Mouse (Mus musculus): ENCODE results near the gene Gm19426. TPM values are rescaled to one million over a fixed set of nuclear protein-coding genes. Genes with fewer than 3 reads are reported as not detected.

Gene Gm19426
- polyA plus RNA-seq, 1 experiment from 2014 or later: 8.5 TPM

DNA sequence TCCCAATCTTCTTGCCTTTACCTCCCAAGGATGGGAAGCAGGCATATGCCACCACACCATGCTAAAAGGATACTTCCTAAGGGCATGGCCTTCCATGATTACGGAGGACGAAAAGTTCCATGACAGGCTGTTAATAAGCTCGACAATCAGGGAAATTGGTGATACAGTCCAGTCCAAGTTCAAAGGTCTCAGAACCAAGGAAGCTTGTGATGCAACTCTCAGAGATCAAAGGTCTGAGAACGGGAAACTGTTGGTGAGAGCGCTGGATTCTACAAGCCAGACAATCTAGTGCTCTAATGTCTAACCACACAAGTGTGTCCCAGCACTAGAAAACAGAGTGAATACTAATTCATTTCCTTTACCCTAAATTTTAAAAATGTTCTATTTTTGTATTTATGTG is 12.8 kb upstream of the Gm19426 start:
- Histone ChIP-seq H3K36me3 (no peaks in the 10 kb centered on the region), H3K27ac (ENCODE audit: poor library complexity, severe bottlenecking) (no peak overlapping the region), H3K9ac (no peak overlapping the region), H3K27me3 (replicated peaks) (no peaks in the 10 kb centered on the region), H3K4me1 (replicated peaks) (no peaks in the 10 kb centered on the region), H3K4me3 (no peak overlapping the region), H3K4me2 (no peak overlapping the region), H3K9me3 (replicated peaks) (no peaks in the 10 kb centered on the region)
- WGBS: 66% methylated on average over 5 of the region's 5 CpGs
- ATAC-seq (ENCODE audit: insufficient number of reproducible peaks, low FRiP score): no peak

DNA sequence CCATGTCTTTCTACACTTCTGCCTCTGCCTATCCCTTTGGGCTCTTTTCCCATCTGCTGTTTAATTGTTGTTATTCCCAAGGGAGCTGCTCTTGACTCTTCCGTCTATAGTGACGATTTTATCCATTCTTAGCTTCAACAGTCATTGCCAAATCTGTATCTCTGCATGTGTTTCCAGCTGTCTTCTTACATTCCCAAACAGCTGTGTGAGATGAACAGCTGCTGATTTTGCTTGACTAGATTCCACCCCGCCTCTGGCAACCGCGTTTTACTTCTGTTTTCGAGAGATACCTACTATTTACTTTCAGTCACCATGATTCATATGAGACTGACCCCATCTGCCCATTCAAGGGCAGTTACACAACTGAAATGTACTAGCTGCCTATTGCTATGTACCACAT is 6.7 kb upstream of the Gm19426 start:
- H3K4me2 ChIP-seq: no peak overlapping the region
- H3K9ac ChIP-seq: no peak overlapping the region
- no peak overlapping the region for H3K27ac ChIP-seq (ENCODE audit: poor library complexity, severe bottlenecking)
- no peak overlapping the region for H3K4me3 ChIP-seq
- WGBS: 71% methylated on average over 6 of the region's 6 CpGs
- no peak for ATAC-seq (ENCODE audit: insufficient number of reproducible peaks, low FRiP score)
- H3K4me1 ChIP-seq (replicated peaks): no peaks in the 10 kb centered on the region
- no peaks in the 10 kb centered on the region for H3K9me3 ChIP-seq (replicated peaks)
- H3K27me3 ChIP-seq (replicated peaks): no peaks in the 10 kb centered on the region
- no peaks in the 10 kb centered on the region for H3K36me3 ChIP-seq

DNA sequence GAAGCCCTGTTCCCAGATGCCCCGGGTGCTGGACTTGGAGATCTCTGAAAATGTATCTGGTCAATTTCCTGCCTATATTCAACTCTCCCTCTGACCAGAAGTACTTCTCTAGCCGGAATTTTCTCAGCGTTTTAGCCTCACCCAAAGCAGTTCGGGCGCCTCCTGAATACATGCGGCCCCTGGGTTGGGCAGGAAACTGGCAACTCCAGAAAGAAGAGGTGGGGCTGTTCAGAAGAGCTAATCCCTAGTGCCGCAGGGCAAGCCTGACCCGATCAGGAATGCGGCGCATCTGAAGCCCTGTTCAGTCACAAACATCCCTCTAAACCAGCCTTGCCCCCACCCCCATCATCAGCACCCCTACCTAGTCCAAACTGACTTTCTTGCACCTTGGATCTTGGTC is 671 bp upstream of the Gm19426 start:
- WGBS: 2% methylated on average over 10 of the region's 10 CpGs
- H3K36me3 ChIP-seq: peaks cover 13% of the 10 kb centered on the region
- peak overlapping the region; percentile 100 for H3K27ac ChIP-seq (ENCODE audit: poor library complexity, severe bottlenecking)
- H3K9ac ChIP-seq: peak overlapping the region; percentile 64
- no peaks in the 10 kb centered on the region for H3K9me3 ChIP-seq (replicated peaks)
- peaks cover 36% of the 10 kb centered on the region for H3K4me1 ChIP-seq (replicated peaks)
- ATAC-seq (ENCODE audit: insufficient number of reproducible peaks, low FRiP score): peak; percentile 49; the same call in 1 of the 2 replicates
- no peaks in the 10 kb centered on the region for H3K27me3 ChIP-seq (replicated peaks)
- H3K4me3 ChIP-seq: peak overlapping the region; percentile 93
- H3K4me2 ChIP-seq: peak overlapping the region; percentile 86

DNA sequence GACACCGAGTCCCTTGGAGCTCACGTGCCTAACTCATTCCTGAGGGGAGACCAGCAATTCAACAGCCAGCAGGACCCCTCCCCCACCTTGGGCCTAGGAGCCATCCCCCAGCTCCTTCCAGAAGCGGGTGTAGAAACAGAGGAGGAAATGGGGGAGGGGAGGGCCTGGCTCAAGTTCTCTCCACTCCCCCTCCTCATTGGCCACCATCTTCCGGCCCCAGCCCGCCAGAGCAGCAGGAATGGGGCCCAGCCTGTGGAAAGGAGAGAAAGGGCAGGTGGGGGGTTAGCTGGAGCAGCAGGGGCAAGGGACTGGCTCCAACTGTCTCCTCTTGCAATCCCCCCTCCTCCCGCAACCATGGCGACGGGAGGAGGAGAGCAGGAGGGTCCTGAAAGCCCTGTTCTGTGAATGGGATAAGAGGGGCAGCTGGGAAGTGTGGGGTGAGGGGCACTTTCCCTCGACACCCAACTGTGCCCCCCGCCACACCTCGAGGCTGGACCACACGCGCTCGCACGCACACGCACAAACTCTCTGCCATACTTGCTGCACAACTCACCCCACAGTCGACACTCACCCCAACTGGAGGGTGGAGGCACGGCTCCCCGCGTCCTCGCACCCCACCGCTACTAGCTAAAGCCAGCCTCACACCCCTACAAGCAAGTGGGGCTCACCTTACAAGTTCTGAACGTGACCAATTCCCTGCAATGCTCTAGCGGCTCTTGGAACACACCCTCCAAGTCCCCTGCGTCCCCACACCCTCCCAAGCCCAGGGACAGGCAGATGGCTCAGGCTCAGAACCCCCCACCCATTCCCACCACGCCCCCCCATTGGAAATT is 788 bp downstream of the Gm19426 start:
- Histone ChIP-seq H3K4me2 (peak overlapping the region; percentile 86), H3K27ac (ENCODE audit: poor library complexity, severe bottlenecking) (peak overlapping the region; percentile 100), H3K9ac (peak overlapping the region; percentile 99), H3K4me1 (replicated peaks) (peaks cover 50% of the 10 kb centered on the region), H3K27me3 (replicated peaks) (no peaks in the 10 kb centered on the region), H3K36me3 (peaks cover 13% of the 10 kb centered on the region), H3K9me3 (replicated peaks) (no peaks in the 10 kb centered on the region), H3K4me3 (peak overlapping the region; percentile 93)
- peak; percentile 70 for ATAC-seq (ENCODE audit: insufficient number of reproducible peaks, low FRiP score)
- WGBS: under 1% methylated on average over 24 of the region's 26 CpGs

DNA sequence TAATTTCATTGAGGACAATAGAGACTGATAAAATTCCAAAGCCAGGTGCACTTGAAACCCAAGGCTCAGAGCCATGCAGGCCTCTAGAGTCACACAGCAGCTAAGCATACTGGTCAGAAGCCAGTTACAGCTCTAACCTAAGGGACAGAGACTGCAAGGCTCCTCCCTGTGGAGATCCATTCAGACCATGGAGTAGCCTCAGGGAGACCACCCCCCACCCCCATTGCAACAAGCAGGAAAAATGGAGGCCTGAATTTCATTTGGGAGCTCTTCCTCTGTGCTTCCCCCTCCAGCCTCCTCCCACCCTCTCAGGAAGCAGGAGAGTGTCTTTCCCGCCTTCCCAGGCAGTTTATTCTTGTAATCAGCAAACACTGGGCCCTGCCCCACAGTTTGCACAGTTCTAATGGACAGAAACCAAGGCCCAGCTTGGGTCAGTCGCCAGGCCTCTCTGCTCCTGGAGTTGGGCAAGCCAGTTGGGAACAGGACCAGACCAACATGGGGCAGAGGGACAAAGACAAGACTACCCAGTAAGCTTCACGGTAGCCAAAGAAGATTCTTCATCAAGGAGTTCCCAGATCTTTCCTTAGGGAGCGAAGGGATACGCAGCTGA is 1.5 kb downstream of the Gm19426 start:
- 7% methylated on average over 5 of the region's 5 CpGs for WGBS
- peak overlapping the region; percentile 100 for H3K27ac ChIP-seq (ENCODE audit: poor library complexity, severe bottlenecking)
- H3K4me3 ChIP-seq: peak overlapping the region; percentile 93
- H3K9ac ChIP-seq: peak overlapping the region; percentile 99
- H3K36me3 ChIP-seq: peaks cover 13% of the 10 kb centered on the region
- peaks cover 57% of the 10 kb centered on the region for H3K4me1 ChIP-seq (replicated peaks)
- H3K4me2 ChIP-seq: peak overlapping the region; percentile 86
- no peaks in the 10 kb centered on the region for H3K9me3 ChIP-seq (replicated peaks)
- H3K27me3 ChIP-seq (replicated peaks): no peaks in the 10 kb centered on the region
- ATAC-seq (ENCODE audit: insufficient number of reproducible peaks, low FRiP score): no peak

DNA sequence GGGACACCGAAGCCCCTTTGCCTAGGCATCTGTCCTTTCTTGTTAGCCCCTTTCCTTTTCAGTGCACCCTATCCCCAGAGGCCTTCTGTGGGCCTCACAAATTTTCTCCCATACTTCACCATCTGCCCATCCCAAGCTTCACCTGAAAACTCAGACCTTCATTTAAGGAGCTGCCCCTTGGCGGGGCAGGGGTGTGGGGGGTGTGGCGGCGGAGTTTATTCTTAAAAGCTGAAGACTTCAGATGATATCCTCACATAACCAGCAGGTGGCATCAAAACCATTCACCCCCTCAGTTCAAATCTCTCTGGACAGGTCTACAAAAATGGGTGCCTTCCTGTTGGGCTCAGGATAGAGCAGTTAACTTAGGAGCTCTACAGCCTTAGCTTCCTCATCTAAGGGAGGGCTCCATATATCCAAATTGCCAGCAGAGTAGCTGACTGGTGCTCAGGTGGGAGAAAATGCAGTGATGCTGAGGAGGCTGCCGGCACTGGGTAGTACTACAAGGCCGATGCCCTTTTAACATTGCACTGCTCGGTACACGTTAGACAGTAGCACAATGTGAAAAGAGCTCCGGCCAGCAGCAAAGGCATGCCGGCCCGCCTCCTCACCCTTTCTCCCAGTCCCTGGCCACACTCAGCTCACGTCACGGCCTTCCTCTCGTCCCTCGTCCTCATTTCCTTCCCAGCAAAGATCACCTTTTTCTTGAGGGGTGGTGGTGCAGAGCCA is 2.7 kb downstream of the Gm19426 start:
- peak overlapping the region; percentile 58 for H3K27ac ChIP-seq (ENCODE audit: poor library complexity, severe bottlenecking)
- H3K4me3 ChIP-seq: peak overlapping the region; percentile 20
- H3K4me2 ChIP-seq: peak overlapping the region; percentile 86
- H3K4me1 ChIP-seq (replicated peaks): peaks cover 68% of the 10 kb centered on the region
- 0 out of 2 replicates have a peak, but pooled peaks cover 3% of the 10 kb centered on the region for H3K27me3 ChIP-seq (replicated peaks)
- peaks cover 13% of the 10 kb centered on the region for H3K36me3 ChIP-seq
- no peak for ATAC-seq (ENCODE audit: insufficient number of reproducible peaks, low FRiP score)
- peak overlapping the region; percentile 99; the same call in 1 of the 2 replicates for H3K9ac ChIP-seq
- H3K9me3 ChIP-seq (replicated peaks): no peaks in the 10 kb centered on the region
- 75% methylated on average over 15 of the region's 15 CpGs for WGBS

DNA sequence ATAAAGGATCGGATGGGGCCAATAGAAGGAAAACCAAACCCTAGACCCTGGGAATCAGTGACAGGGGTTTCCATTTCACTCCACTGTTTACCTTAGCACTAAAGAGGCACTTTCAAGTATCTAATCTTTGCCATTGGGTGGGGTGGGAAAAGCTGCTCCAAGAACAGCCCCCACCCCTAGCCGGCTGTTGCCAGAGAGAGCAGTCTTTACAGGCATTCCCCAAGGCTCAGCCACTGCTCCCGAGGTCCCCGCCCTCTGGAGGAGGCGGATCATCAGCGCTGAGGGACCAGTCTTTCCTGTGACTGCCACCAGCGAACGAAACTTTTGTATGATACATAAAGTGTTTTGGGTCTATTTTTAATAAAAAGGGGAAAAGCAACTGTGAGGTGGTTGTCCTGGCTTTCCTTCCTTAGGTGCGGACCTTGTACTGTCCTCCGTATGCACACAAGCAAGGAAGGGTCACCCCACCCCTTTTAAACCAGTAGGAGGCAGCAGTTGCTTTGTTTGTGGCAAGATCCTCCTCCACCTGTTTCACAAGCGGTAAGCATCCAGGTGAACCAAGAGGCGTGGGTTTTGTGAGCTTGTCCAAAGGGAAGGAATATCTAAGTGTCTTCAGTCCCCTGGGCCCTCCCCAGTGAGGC is 5.1 kb downstream of the Gm19426 start:
- Histone ChIP-seq H3K9me3 (replicated peaks) (no peaks in the 10 kb centered on the region), H3K9ac (peak overlapping the region; percentile 44; the same call in 1 of the 2 replicates), H3K27ac (ENCODE audit: poor library complexity, severe bottlenecking) (peak overlapping the region; percentile 34), H3K4me3 (peak overlapping the region; percentile 10), H3K27me3 (replicated peaks) (0 out of 2 replicates have a peak, but pooled peaks cover 3% of the 10 kb centered on the region), H3K4me2 (peak overlapping the region; percentile 69), H3K36me3 (peaks cover 13% of the 10 kb centered on the region), H3K4me1 (replicated peaks) (peaks cover 83% of the 10 kb centered on the region)
- WGBS: 1% methylated on average over 12 of the region's 12 CpGs
- ATAC-seq (ENCODE audit: insufficient number of reproducible peaks, low FRiP score): 0 out of 2 replicates have a peak, but pooled peaks have one; percentile 19

DNA sequence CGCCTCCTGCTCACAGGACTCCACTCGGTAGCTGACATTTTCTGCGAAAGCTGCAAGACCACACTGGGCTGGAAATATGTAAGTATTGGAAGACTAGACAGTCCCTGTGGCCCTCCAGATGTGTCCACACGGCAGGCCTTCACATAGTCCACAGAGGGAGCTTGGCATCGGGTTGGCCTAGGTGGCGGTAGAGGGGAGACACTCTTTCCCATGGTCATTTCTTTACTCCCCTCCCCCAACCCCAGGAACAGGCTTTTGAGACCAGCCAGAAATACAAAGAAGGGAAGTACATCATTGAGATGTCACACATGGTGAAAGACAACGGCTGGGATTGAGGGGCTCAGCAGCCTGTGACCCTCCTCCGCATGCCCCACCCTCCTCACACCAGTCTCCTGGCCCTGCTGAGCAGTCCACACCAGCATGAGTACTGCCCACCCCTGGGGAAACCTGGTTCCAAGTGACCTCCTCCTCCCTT is 6.0 kb downstream of the Gm19426 start:
- H3K27me3 ChIP-seq (replicated peaks): 0 out of 2 replicates have a peak, but pooled peaks cover 3% of the 10 kb centered on the region
- peaks cover 13% of the 10 kb centered on the region for H3K36me3 ChIP-seq
- H3K9ac ChIP-seq: peak overlapping the region; percentile 44
- H3K4me1 ChIP-seq (replicated peaks): peaks cover 84% of the 10 kb centered on the region
- peak overlapping the region; percentile 69 for H3K4me2 ChIP-seq
- 9% methylated on average over 8 of the region's 8 CpGs for WGBS
- H3K27ac ChIP-seq (ENCODE audit: poor library complexity, severe bottlenecking): peak overlapping the region; percentile 34; the same call in 1 of the 2 replicates
- no peaks in the 10 kb centered on the region for H3K9me3 ChIP-seq (replicated peaks)
- peak overlapping the region; percentile 50; the same call in 1 of the 2 replicates for H3K4me3 ChIP-seq
- peak; percentile 12; the same call in 1 of the 2 replicates for ATAC-seq (ENCODE audit: insufficient number of reproducible peaks, low FRiP score)

DNA sequence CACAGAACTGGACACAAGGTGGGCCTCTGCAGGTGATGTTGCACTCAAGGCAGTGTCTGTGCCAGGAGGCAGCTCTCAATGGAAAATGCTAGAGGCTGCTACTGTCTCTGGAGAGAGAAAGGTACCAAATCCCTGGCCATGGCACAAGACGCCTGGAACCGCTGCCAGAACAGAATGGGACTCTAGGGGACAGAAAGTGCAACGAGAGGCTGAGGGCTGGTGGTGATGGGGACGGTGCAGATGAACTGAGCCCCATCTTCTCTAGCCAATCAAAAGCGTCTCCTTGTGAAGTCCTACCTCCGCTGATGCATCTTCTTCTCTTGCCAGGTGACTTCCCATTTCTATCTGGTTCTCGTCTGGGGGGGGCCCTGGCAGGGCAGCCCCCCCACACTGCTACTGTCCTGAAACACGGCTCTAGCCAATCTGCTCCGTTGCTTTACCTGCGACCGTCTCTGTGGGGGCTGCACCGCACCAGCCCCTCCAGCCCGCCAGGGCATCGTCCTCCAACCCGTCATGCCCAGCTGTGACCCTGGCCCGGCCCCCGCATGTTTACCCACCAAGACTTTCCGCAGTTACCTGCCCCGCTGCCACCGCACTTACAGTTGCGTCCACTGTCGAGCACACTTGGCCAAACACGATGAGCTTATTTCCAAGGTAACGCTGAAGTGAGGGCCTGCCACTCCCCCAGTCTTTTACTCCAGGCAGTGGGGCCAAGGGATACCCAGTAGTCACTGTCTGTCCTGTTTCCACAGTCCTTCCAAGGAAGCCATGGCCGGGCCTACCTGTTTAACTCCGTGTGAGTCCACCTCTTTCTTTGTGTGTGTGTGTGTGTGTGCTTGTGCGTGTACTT is 6.9 kb downstream of the Gm19426 start:
- H3K4me2 ChIP-seq: peak overlapping the region; percentile 69
- 0 out of 2 replicates have a peak, but pooled peaks cover 3% of the 10 kb centered on the region for H3K27me3 ChIP-seq (replicated peaks)
- peak overlapping the region; percentile 26 for H3K9ac ChIP-seq
- 8% methylated on average over 27 of the region's 27 CpGs for WGBS
- ATAC-seq (ENCODE audit: insufficient number of reproducible peaks, low FRiP score): no peak
- H3K27ac ChIP-seq (ENCODE audit: poor library complexity, severe bottlenecking): no peak overlapping the region
- no peaks in the 10 kb centered on the region for H3K9me3 ChIP-seq (replicated peaks)
- peak overlapping the region; percentile 50 for H3K4me3 ChIP-seq
- H3K4me1 ChIP-seq (replicated peaks): peaks cover 78% of the 10 kb centered on the region
- peaks cover 13% of the 10 kb centered on the region for H3K36me3 ChIP-seq
